Mouse (Mus musculus) testis, adult 2 months (tissue): ENCODE measurements around the gene Galnt17. TPM values are rescaled to one million over a fixed set of nuclear protein-coding genes. Genes with fewer than 3 reads are reported as not detected.

Experiments used
- H3K27ac ChIP-seq: fragments of 200-500 bp; 2 replicates; pipeline ENCODE4 v1.5.1; 2012; ENCODE audit warnings: low read depth, low read length; ENCODE audit not compliant: control insufficient read depth, insufficient read depth
- H3K27me3 ChIP-seq: fragments of 200-500 bp; 2 replicates; pipeline ENCODE4 v1.6.1; 2012; ENCODE audit warnings: mild to moderate bottlenecking, low read length, moderate library complexity; ENCODE audit not compliant: control insufficient read depth, insufficient read depth
- H3K36me3 ChIP-seq: fragments of 200-500 bp; 2 replicates; pipeline ENCODE4 v1.6.1; 2012; ENCODE audit warnings: mild to moderate bottlenecking, low read length; ENCODE audit not compliant: control insufficient read depth, insufficient read depth
- H3K4me1 ChIP-seq: fragments of 200-500 bp; 2 replicates; pipeline ENCODE4 v1.6.1; 2012; ENCODE audit warnings: low read length; ENCODE audit not compliant: control insufficient read depth, insufficient read depth
- H3K4me3 ChIP-seq: fragments of 200-500 bp; 2 replicates; pipeline ENCODE4 v1.5.1; 2012; ENCODE audit warnings: low read depth, mild to moderate bottlenecking, low read length, moderate library complexity, mixed read lengths; ENCODE audit not compliant: control insufficient read depth
- CTCF ChIP-seq: fragments of 200-500 bp; IDR thresholded peaks from 2 replicates; pipeline ENCODE4 v1.5.1; 2012; ENCODE audit warnings: low read depth, mild to moderate bottlenecking, inconsistent platforms, low read length, moderate library complexity; ENCODE audit not compliant: control insufficient read depth, insufficient read depth, insufficient replicate concordance
- POLR2A ChIP-seq: fragments of 200-500 bp; IDR thresholded peaks from 2 replicates; pipeline ENCODE4 v1.6.1; 2012; ENCODE audit warnings: low read depth, mild to moderate bottlenecking, inconsistent platforms, low read length, moderate library complexity; ENCODE audit not compliant: control insufficient read depth
- polyA plus RNA-seq: library from polyadenylated mRNA; depleted of rRNA; stranded (reverse); fragments of >200 nt; gene quantifications from 2 replicates; pipeline ENCODE4 v1.2.3, GENCODE M21; 2012

Gene Galnt17
- polyA plus RNA-seq, 1 experiment = 0.95 TPM

GRCm38 (mm10) chr5:131120296-131120840 lies 187.9 kb downstream of the Galnt17 start:
- H3K4me3 ChIP-seq = no peak overlapping the region
- H3K4me1 ChIP-seq = no peaks in the 10 kb centered on the region
- TF ChIP-seq POLR2A (no peak), CTCF (no peak)
- H3K27me3 ChIP-seq = no peaks in the 10 kb centered on the region
- H3K36me3 ChIP-seq = no peaks in the 10 kb centered on the region
- no peak overlapping the region for H3K27ac ChIP-seq

GRCm38 (mm10) chr5:131119896-131120295 lies 188.4 kb downstream of the Galnt17 start:
- H3K36me3 ChIP-seq = no peaks in the 10 kb centered on the region
- H3K27ac ChIP-seq = no peak overlapping the region
- no peak overlapping the region for H3K4me3 ChIP-seq
- H3K27me3 ChIP-seq = no peaks in the 10 kb centered on the region
- no peaks in the 10 kb centered on the region for H3K4me1 ChIP-seq
- TF ChIP-seq POLR2A = no peak
- TF ChIP-seq CTCF = no peak

- Histone ChIP-seq H3K4me1 (no peaks in the 10 kb centered on the region), H3K27ac (no peak overlapping the region), H3K27me3 (no peaks in the 10 kb centered on the region), H3K36me3 (no peaks in the 10 kb centered on the region), H3K4me3 (no peak overlapping the region)
- TF ChIP-seq CTCF (no peak), POLR2A (no peak)
These were observed 190.8 kb downstream of the Galnt17 start for GRCm38 (mm10) chr5:131117391-131118040.

GRCm38 (mm10) chr5:131113850-131114470 lies 194.3 kb downstream of the Galnt17 start:
- H3K4me3 ChIP-seq = no peak overlapping the region
- no peak for TF ChIP-seq CTCF
- TF ChIP-seq POLR2A = no peak
- no peaks in the 10 kb centered on the region for H3K4me1 ChIP-seq
- no peak overlapping the region for H3K27ac ChIP-seq
- no peaks in the 10 kb centered on the region for H3K27me3 ChIP-seq
- no peaks in the 10 kb centered on the region for H3K36me3 ChIP-seq

GRCm38 (mm10) chr5:131107188-131107587 lies 201.1 kb downstream of the Galnt17 start:
- Histone ChIP-seq H3K27me3 (no peaks in the 10 kb centered on the region), H3K27ac (no peak overlapping the region), H3K4me3 (no peak overlapping the region), H3K4me1 (no peaks in the 10 kb centered on the region), H3K36me3 (no peaks in the 10 kb centered on the region)
- TF ChIP-seq CTCF (peak; percentile 61; the same call in 1 of the 2 replicates), POLR2A (no peak)

- H3K4me3 ChIP-seq = no peak overlapping the region
- no peak overlapping the region for H3K27ac ChIP-seq
- H3K4me1 ChIP-seq = no peaks in the 10 kb centered on the region
- no peak for TF ChIP-seq POLR2A
- TF ChIP-seq CTCF = no peak
- H3K36me3 ChIP-seq = no peaks in the 10 kb centered on the region
- H3K27me3 ChIP-seq = no peaks in the 10 kb centered on the region
These were observed 211.5 kb downstream of the Galnt17 start for GRCm38 (mm10) chr5:131096824-131097223.

GRCm38 (mm10) chr5:131095635-131096034 lies 212.7 kb downstream of the Galnt17 start:
- Histone ChIP-seq H3K4me3 (no peak overlapping the region), H3K27ac (no peak overlapping the region), H3K36me3 (no peaks in the 10 kb centered on the region), H3K27me3 (no peaks in the 10 kb centered on the region), H3K4me1 (no peaks in the 10 kb centered on the region)
- no peak for TF ChIP-seq POLR2A
- no peak for TF ChIP-seq CTCF
